In genomic region chr17:86754806-86755571, GRCm38 (mm10) we compare ENCODE assay signal across 8 mouse cellular contexts. TPM values are rescaled to one million over a fixed set of nuclear protein-coding genes. Genes with fewer than 3 reads are reported as not detected.
DNase-seq lines count a peak whose midpoint lies in the region; ATAC-seq and TF ChIP-seq lines count a peak whose summit lies in the region.

No protein-coding gene starts in this region.

- H3K27me3 ChIP-seq in intestine, embryonic 16.5 days (replicated peaks; ENCODE audit: control insufficient read depth, insufficient read depth, low read length): peaks cover 23% of the 10 kb centered on the region
- peaks cover 4% of the 10 kb centered on the region; the same call in 1 of the 2 replicates for H3K27me3 ChIP-seq in small intestine, adult 2 months (ENCODE audit: control insufficient read depth, insufficient read depth, low read length)

- WGBS in intestine, embryonic 16.5 days: 3% methylated on average over 52 of the region's 52 CpGs
- WGBS in small intestine, adult 2 months: 1% methylated on average over 52 of the region's 52 CpGs

- peak; percentile 28 to 38 for DNase-seq in cerebellum, postnatal 10 days
- DNase-seq in cerebellum, adult 9-10 months: no peak
- DNase-seq in heart, adult 18-20 months: peak; percentile 76 to 86
- DNase-seq in lung, postnatal 10 days: peak; percentile 40
- DNase-seq in layer of hippocampus, adult 9-11 months: no peak

- H3K4me3 ChIP-seq in brown adipose tissue, adult 24 weeks (ENCODE audit: insufficient read depth, low read depth, low read length): peak overlapping the region; percentile 84
- H3K4me3 ChIP-seq in intestine, embryonic 16.5 days (ENCODE audit: low read length): peak overlapping the region; percentile 61
- peak overlapping the region; percentile 83 for H3K4me3 ChIP-seq in small intestine, adult 2 months (ENCODE audit: low read depth, low read length)

- peak overlapping the region; percentile 91 for H3K4me2 ChIP-seq in intestine, embryonic 16.5 days (ENCODE audit: low read depth, low read length)

- H3K4me1 ChIP-seq in brown adipose tissue, adult 24 weeks (ENCODE audit: control insufficient read depth, insufficient read depth, insufficient read length, low read length): peaks cover 18% of the 10 kb centered on the region
- H3K4me1 ChIP-seq in intestine, embryonic 16.5 days (ENCODE audit: control insufficient read depth, insufficient read depth, low read length): peaks cover 12% of the 10 kb centered on the region; the same call in 1 of the 2 replicates
- H3K4me1 ChIP-seq in small intestine, adult 2 months (ENCODE audit: control insufficient read depth, insufficient read depth, insufficient read length, low read length): peaks cover 11% of the 10 kb centered on the region

- H3K9me3 ChIP-seq in intestine, embryonic 16.5 days (ENCODE audit: control insufficient read depth, low read length): no peaks in the 10 kb centered on the region

- peak overlapping the region; percentile 83 for H3K27ac ChIP-seq in brown adipose tissue, adult 24 weeks (replicated peaks; ENCODE audit: low read depth, low read length)
- H3K27ac ChIP-seq in intestine, embryonic 16.5 days (ENCODE audit: low read length): no peak overlapping the region
- H3K27ac ChIP-seq in small intestine, adult 2 months (ENCODE audit: insufficient read depth, low read depth, low read length): peak overlapping the region; percentile 58

- no peak for ATAC-seq in intestine, embryonic 16.5 days

- H3K36me3 ChIP-seq in intestine, embryonic 16.5 days (ENCODE audit: control insufficient read depth, insufficient read depth, low read length): no peaks in the 10 kb centered on the region
- H3K36me3 ChIP-seq in small intestine, adult 2 months (ENCODE audit: control insufficient read depth, insufficient read depth, low read length): no peaks in the 10 kb centered on the region

- peak overlapping the region; percentile 61 for H3K9ac ChIP-seq in intestine, embryonic 16.5 days (ENCODE audit: low read depth, low read length)

- no peak for TF ChIP-seq CTCF in small intestine, adult 2 months (IDR thresholded peaks at IDR 0.05; ENCODE audit: extremely low read depth, insufficient read length, insufficient replicate concordance, low read depth, low read length)

- no peak for TF ChIP-seq POLR2A in small intestine, adult 2 months (IDR thresholded peaks at IDR 0.05; ENCODE audit: low read depth, low read length)

RNA-seq across cellular contexts. Expression of gene Epas1, which starts 1.5 kb away (rescaled TPM):
- 196 and 238 TPM in 2 replicates for polyA plus RNA-seq in brown adipose tissue, adult 24 weeks (2012; ENCODE audit: insufficient read depth, insufficient read length, missing spikeins)
- total RNA-seq in heart, adult 18-20 months (2021): 100 to 1,000 TPM; 248 to 259 TPM
- 4.0 and 4.7 TPM in 2 replicates for polyA plus RNA-seq in intestine, embryonic 16.5 days (2015; fragmentation: Nextera tagmentation; extraction: Ambion mirVana)
- polyA plus RNA-seq in small intestine, adult 2 months (2012; rRNA removed): 40.7 and 52.0 TPM in 2 replicates

Comparison
In these comparisons a context has a peak if more than half of its experiments do, and no peak if none do; other contexts are left out.
1. DNase-seq: peak in cerebellum, postnatal 10 days (2 of 2), heart, adult 18-20 months (2 of 2) and lung, postnatal 10 days (single experiment); none in cerebellum, adult 9-10 months (single experiment) and layer of hippocampus, adult 9-11 months (single experiment).
2. Peak in every context shown above with its lines, with median percentiles within 50 percentile points of each other: H3K4me3 ChIP-seq.